Mouse (Mus musculus): ENCODE measurements around the gene Mettl16. TPM values are rescaled to one million over a fixed set of nuclear protein-coding genes. Genes with fewer than 3 reads are reported as not detected.

The Mettl16 gene
- total RNA-seq (2022): 10 to 100 TPM; 16.2 to 19.9 (median 17.3) TPM

- peak; percentile 98 for DNase-seq (ENCODE audit: low spot score)
Observed at GRCm38 (mm10) chr11:74770595-74771207, at the start of gene Mettl16. Gene Mettl16 (plus strand): TSS chr11:74770830.

- no peak for DNase-seq (ENCODE audit: low spot score)
Observed at GRCm38 (mm10) chr11:74721141-74721540, 49.5 kb upstream of the Mettl16 start.

- DNase-seq (ENCODE audit: low spot score): no peak
Observed at GRCm38 (mm10) chr11:74721971-74722370, 48.7 kb upstream of the Mettl16 start.

GRCm38 (mm10) chr11:74723357-74724234 is 47.0 kb upstream of the Mettl16 start:
- DNase-seq (ENCODE audit: low spot score): peak; percentile 77

GRCm38 (mm10) chr11:74724235-74724791 is 46.3 kb upstream of the Mettl16 start, which contains the start of gene Pafah1b1:
Gene Pafah1b1 (minus strand): TSS chr11:74724670.
- peak; percentile 93 for DNase-seq (ENCODE audit: low spot score)

- peak; percentile 62 for DNase-seq (ENCODE audit: low spot score)
Observed at GRCm38 (mm10) chr11:74725181-74725580, 45.4 kb upstream of the Mettl16 start.

- DNase-seq (ENCODE audit: low spot score): no peak
Observed at GRCm38 (mm10) chr11:74734917-74735316, 35.7 kb upstream of the Mettl16 start.

GRCm38 (mm10) chr11:74737861-74738260 is 32.8 kb upstream of the Mettl16 start:
- DNase-seq (ENCODE audit: low spot score): no peak

GRCm38 (mm10) chr11:74748022-74748421 is 22.6 kb upstream of the Mettl16 start:
- no peak for DNase-seq (ENCODE audit: low spot score)

GRCm38 (mm10) chr11:74749241-74749640 is 21.4 kb upstream of the Mettl16 start:
- DNase-seq (ENCODE audit: low spot score): no peak

GRCm38 (mm10) chr11:74750662-74751351 is 19.8 kb upstream of the Mettl16 start:
- DNase-seq (ENCODE audit: low spot score): no peak

GRCm38 (mm10) chr11:74751352-74752066 is 19.1 kb upstream of the Mettl16 start:
- DNase-seq (ENCODE audit: low spot score): no peak

- peak; percentile 62 for DNase-seq (ENCODE audit: low spot score)
Observed at GRCm38 (mm10) chr11:74756631-74757030, 14.0 kb upstream of the Mettl16 start.

- DNase-seq (ENCODE audit: low spot score): no peak
Observed at GRCm38 (mm10) chr11:74761011-74761705, 9.5 kb upstream of the Mettl16 start.

GRCm38 (mm10) chr11:74763960-74764625 is 6.5 kb upstream of the Mettl16 start:
- DNase-seq (ENCODE audit: low spot score): no peak

- DNase-seq (ENCODE audit: low spot score): peak; percentile 21
Observed at GRCm38 (mm10) chr11:74767469-74767868, 3.2 kb upstream of the Mettl16 start.

GRCm38 (mm10) chr11:74768045-74768444 is 2.6 kb upstream of the Mettl16 start:
- no peak for DNase-seq (ENCODE audit: low spot score)

GRCm38 (mm10) chr11:74770037-74770436 is 593 bp upstream of the Mettl16 start:
- DNase-seq (ENCODE audit: low spot score): no peak

- no peak for DNase-seq (ENCODE audit: low spot score)
Observed at GRCm38 (mm10) chr11:74771234-74771633, 604 bp downstream of the Mettl16 start.

GRCm38 (mm10) chr11:74771650-74772049 is 1.0 kb downstream of the Mettl16 start:
- no peak for DNase-seq (ENCODE audit: low spot score)

Measured in heart, adult 8-10 months (tissue).